Mouse (Mus musculus) v-Abl transformed pro-B cells (cell line): Measurements from ENCODE around the gene Rapgef6.

Experiments
- in situ Hi-C, 2 experiments: fragments of 400-800 bp; cut with MboI; formaldehyde crosslinking; loops; one replicate each; pipeline ENCODE4 v1.15.1; 2025; ENCODE audit not compliant: unreplicated experiment in 2 of 2

Gene Rapgef6

GRCm38 (mm10) chr11:54724353-54725034 is 201.8 kb downstream of the Rapgef6 start:
- in situ Hi-C loops, result loop anchor here (5.0 to 10.0 kb wide), 2 partner anchors 53 to 60 kb away; partner anchors contain the start of gene Cdc42se2 (in 1 of the 2)

DNA sequence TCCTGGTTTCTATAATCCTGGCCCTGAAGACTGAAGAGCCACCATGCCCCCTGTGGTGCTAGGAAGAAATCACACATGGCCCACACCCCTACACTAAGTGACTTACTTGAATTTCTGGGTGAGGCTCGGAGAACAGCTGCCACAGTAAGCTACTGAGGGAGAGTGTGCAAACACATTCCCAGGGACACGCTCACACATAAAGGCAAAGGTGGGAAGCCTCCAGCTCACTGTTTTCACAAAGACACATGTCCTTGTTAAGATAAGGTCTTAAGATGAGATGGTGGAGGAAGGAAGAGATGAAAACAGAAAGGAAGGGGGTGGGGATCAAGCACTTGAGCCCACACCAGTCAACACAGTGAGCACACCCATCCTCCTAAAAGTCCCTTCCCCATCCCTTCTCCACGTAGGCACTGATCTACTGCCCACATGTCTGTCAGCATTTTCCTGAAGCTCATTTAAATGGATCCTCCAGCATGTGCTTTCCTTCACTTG is 204.0 kb downstream of the Rapgef6 start:
- in situ Hi-C loops, result loop anchor here (5.0 to 10.0 kb wide), 2 partner anchors 51 to 58 kb away; partner anchors contain the start of gene Cdc42se2 (in 1 of the 2)

DNA sequence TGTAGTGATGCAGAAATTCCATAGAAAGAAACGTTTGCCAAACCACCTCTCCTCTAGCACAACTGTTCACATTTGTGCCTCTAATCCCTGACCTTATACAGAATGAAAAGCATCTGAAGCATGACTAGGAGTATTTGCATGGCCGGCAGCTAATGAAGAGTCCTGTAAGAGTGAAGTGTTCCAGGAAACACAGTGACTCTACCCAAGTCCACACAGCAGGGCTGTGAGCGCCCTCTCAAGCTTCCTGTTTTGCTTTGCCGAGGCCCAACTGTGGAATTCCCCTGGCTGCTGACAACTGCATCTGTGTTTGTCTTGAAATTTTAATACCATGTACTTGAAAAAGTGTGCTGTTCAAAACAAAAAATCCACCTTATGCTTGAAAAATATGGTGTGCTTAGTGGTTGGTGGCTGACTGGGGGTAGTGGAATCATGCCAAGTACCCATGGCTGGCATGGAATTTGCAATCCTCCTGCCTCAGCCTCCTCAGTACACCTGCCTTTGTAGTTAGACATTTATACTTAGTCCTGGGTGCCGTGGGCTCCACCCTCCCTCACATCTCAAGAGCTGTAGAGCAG is 204.8 kb downstream of the Rapgef6 start:
- in situ Hi-C loops, result loop anchor here (5.0 to 10.0 kb wide), 2 partner anchors 50 to 57 kb away; partner anchors contain the start of gene Cdc42se2 (in 1 of the 2)

- in situ Hi-C loops, result loop anchor here (5.0 to 10.0 kb wide), 2 partner anchors 49 to 56 kb away; partner anchors contain the start of gene Cdc42se2 (in 1 of the 2)
These were observed 205.7 kb downstream of the Rapgef6 start for GRCm38 (mm10) chr11:54728371-54728770.

DNA sequence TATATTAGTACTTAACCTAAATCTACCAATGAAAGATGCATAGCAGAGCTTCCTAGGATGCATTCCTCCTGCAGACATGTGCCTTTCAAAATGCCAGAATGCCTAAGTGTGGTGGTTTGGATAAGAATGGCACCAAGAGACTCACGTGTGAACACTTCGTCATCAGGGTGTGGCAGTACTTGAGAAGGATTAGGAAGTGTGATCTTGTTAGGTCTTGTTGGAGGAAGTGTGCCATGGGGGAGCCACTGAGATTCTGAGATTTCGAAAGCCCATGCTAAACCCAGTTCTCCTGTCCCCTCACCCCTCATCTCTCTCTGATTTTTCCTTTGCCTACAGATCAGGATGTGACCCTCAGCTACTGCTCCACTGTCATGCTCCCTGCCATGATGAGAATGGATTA is 206.7 kb downstream of the Rapgef6 start:
- in situ Hi-C loops, result loop anchor here (5.0 to 10.0 kb wide), 2 partner anchors 48 to 55 kb away; partner anchors contain the start of gene Cdc42se2 (in 1 of the 2)

DNA sequence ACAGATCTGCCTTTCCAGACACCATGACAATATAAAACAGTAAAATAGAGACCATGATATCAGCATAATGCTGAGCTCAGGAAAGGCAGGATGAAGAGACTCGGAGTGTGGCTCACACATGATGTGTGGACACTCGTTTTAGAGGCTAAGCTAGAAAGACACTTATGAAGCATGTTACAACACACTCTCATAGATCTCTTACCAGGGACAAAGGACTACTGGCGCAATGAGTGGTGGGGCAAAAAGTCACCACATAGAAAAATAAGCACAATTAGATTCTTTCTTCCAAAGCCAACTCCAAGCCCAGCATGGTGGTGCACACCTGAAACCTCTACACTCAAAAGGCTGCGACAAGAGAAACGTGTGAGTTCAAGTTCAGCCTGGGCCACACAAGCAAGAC is 208.3 kb downstream of the Rapgef6 start:
- in situ Hi-C loops, result no loop called here

GRCm38 (mm10) chr11:54731367-54731766 is 208.7 kb downstream of the Rapgef6 start:
- in situ Hi-C loops, result no loop called here

DNA sequence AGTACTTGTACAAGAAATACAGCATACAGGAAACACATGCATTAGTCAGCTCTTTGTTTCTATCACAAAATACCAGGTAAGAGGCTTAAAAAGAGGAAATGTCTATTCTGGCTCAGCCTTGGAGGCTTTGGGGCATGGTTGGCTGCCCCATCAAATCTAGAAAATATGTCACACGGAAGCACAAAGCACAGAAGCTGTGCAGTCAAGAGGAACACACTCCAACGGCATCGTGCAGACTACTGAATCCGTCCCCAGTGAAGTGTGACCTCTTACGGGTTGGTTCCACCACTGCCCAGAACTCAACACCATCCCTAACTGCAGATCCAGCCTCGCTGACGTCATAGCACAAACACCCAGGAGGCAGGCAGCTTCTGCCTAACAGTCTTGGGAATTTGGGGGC is 210.9 kb downstream of the Rapgef6 start:
- in situ Hi-C loops, result no loop called here

DNA sequence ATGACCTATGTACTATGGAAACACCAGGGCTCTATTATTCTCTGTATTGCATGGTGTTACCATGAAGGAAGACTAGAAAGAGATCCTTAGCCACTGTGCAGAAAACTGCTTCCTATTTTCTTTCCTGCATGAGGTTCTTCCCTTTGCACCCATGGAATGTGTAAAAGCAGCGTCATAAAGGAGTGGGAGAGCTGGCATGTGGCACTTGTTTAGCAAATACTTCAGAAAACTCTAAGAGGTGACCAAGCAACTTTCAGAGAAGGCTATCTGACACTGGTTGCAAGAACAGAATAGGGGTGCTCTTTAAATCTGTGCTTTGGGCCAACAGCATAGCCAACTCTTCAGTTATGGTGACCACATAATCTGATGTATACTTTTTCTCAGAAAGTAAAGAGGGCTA is 212.5 kb downstream of the Rapgef6 start:
- in situ Hi-C loops, result no loop called here

GRCm38 (mm10) chr11:54736903-54737302 is 214.3 kb downstream of the Rapgef6 start:
- in situ Hi-C loops, result no loop called here

DNA sequence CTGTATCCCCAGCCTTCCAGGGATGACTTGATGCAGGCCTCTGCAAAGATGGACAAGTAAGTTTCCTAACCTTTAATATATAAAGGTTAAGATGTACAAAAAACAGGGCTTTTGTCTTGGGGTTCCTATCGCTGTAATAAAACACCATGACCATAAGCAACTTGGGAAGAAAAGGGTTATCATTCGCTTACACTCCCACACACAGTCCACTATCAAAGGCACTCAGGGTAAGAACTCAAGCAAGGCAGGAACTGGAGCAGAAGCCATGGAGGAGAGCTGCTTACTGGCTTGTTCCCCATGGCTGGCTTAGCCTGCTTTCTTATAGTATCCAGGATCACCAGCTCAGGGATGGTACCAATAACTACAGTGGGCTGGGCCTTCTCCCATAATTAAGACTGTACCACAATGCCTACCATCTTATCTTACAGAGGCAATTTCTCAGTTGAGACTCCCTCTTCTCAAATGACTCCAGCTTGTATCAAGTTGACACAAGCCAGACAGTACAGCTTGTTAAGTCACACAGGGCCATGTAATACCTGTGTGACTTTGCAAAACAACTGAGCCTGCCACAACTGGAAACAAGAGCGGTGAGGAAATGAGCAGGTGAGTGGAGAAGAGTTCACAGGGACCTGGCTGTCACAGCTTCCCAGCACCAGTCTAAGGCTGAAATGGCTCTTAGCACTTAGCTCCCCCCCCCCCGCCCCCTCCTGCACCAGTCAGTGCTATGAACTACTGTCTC is 216.5 kb downstream of the Rapgef6 start:
- in situ Hi-C loops, result no loop called here

DNA sequence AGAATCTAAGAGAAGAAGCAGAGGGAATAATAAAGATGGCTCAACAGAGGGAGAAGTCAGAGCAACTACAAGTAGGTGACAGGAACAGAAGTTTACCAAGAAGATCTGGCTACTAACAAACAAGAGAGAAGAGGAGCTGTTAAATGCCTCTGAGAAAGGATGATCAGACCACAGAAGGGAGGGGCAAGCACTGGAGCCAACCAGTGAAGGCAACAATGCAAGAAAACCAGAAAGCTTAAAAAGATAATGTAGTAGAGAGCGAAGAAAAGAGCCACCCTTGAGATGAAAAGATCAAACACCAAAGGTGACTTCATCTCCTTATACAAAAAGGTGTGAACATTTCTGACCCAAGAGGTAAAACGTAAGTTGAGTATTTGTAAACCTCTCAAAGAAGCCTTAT is 218.7 kb downstream of the Rapgef6 start:
- in situ Hi-C loops, result no loop called here

DNA sequence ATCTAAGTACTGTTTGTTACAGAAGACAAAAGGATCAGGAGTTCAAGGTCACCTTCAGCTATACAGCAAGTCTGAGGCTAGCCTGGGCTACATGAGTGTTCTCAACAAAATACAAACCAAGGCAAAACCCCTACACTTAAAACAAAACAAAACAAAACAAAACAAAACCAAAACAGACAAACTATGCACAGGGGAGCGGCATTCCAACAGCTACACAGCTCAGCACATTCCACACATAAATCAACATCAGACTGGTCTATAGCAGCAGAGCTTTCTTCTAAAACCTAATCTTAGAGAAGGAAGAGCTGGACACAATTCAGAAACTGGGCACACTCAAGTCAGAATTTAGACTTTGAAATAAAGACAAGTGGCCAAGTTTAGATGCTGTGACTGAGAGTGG is 221.6 kb downstream of the Rapgef6 start:
- in situ Hi-C loops, result no loop called here
